10 mouse cellular contexts compared by ENCODE assay signal in the genomic region with DNA sequence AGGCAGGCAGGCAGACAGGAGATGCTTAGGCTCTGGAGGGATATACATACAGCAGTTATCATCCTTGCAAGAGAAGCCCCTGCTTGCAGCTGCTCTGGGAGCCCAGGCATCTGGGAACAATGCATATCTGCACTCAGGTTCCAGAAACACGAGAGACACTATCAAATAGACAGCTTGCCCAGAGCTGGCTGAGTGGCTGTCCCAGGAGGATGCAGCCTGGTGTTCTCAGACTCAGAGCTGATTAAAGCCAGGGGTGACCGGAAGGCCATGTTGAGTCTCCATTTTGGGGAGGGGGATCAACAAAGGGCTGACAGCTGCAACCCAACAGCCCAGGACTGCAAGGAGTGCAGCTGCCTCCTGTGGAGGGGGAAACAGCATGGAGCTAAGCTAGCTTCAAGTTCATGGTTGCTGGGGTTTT.
DNase-seq lines count a peak whose midpoint lies in the region; ATAC-seq lines count a peak whose summit lies in the region.
"Had no signal": no experiment of that assay in that cellular context is flagged by ENCODE, and none has a peak within 500 bp of the region (broad histone marks: within the 10 kb centered on the region; RNA-seq: fewer than 3 reads in every experiment).

No protein-coding gene starts in this region.

- DNase-seq in neural tube, embryonic 10.5 days (ENCODE audit: extremely low spot score, low spot score): peak; percentile 43
- peak; percentile 39 for DNase-seq in forelimb bud, embryonic 11.5 days (ENCODE audit: low read depth, low spot score)
- peak; percentile 89 for DNase-seq in midbrain, embryonic 11.5 days (ENCODE audit: low spot score, missing footprints)
- no peak for DNase-seq in thymus, postnatal 0 days (ENCODE audit: low spot score)
- DNase-seq in cerebellum, adult 9-10 months: no peak
- no peak for DNase-seq in urinary bladder, adult 18-20 months (ENCODE audit: low spot score in 2 of 2)
- DNase-seq in spleen, adult 18-20 months: no peak
- DNase-seq: liver, embryonic 13.5 days had no signal

- H3K27ac ChIP-seq in neural tube, embryonic 15.5 days (replicated peaks): no peak overlapping the region
- peak overlapping the region; percentile 25; the same call in 1 of the 2 replicates for H3K27ac ChIP-seq in midbrain, embryonic 11.5 days (ENCODE audit: low read depth, low read length)
- H3K27ac ChIP-seq: liver, embryonic 13.5 days had no signal

- H3K4me2 ChIP-seq in neural tube, embryonic 15.5 days: no peak overlapping the region
- H3K4me2 ChIP-seq in midbrain, embryonic 11.5 days: no peak overlapping the region
- H3K4me2 ChIP-seq: liver, embryonic 13.5 days had no signal

- no peak overlapping the region for H3K9ac ChIP-seq in neural tube, embryonic 15.5 days (replicated peaks)
- peak overlapping the region; percentile 9; the same call in 1 of the 2 replicates for H3K9ac ChIP-seq in midbrain, embryonic 11.5 days (ENCODE audit: low read length)
- H3K9ac ChIP-seq: liver, embryonic 13.5 days had no signal

- no peak for ATAC-seq in neural tube, embryonic 15.5 days (ENCODE audit: low FRiP score)
- ATAC-seq in midbrain, embryonic 11.5 days (ENCODE audit: low FRiP score): peak; percentile 77

- no peak overlapping the region for H3K4me3 ChIP-seq in neural tube, embryonic 15.5 days (replicated peaks)
- no peak overlapping the region for H3K4me3 ChIP-seq in midbrain, embryonic 11.5 days (ENCODE audit: low read depth, low read length)
- H3K4me3 ChIP-seq: liver, embryonic 13.5 days had no signal

- H3K27me3 ChIP-seq in neural tube, embryonic 15.5 days (replicated peaks): no peaks in the 10 kb centered on the region
- no peaks in the 10 kb centered on the region; the same call in 1 of the 2 replicates for H3K27me3 ChIP-seq in midbrain, embryonic 11.5 days (ENCODE audit: control insufficient read depth, insufficient read depth, low read length)
- H3K27me3 ChIP-seq: liver, embryonic 13.5 days had no signal

- 6% methylated on average over 2 of the region's 2 CpGs for WGBS in neural tube, embryonic 15.5 days
- WGBS in midbrain, embryonic 11.5 days: 14% methylated on average over 2 of the region's 2 CpGs

- H3K9me3 ChIP-seq in neural tube, embryonic 15.5 days (replicated peaks): no peaks in the 10 kb centered on the region
- H3K9me3 ChIP-seq in midbrain, embryonic 11.5 days (ENCODE audit: control insufficient read depth, low read length): no peaks in the 10 kb centered on the region
- H3K9me3 ChIP-seq: liver, embryonic 13.5 days had no signal

- H3K36me3 ChIP-seq in neural tube, embryonic 15.5 days: no peaks in the 10 kb centered on the region
- no peaks in the 10 kb centered on the region for H3K36me3 ChIP-seq in midbrain, embryonic 11.5 days (ENCODE audit: control insufficient read depth, insufficient read depth, low read length)
- H3K36me3 ChIP-seq: G1E; liver, embryonic 13.5 days had no signal

- peaks cover 21% of the 10 kb centered on the region for H3K4me1 ChIP-seq in neural tube, embryonic 15.5 days
- peaks cover 15% of the 10 kb centered on the region for H3K4me1 ChIP-seq in midbrain, embryonic 11.5 days (ENCODE audit: control insufficient read depth, insufficient read depth, low read length)
- H3K4me1 ChIP-seq: liver, embryonic 13.5 days had no signal

Comparison
In these comparisons a context has a peak if more than half of its experiments do, and no peak if none do; other contexts are left out.
1. DNase-seq: peak in neural tube, embryonic 10.5 days (single experiment), forelimb bud, embryonic 11.5 days (single experiment) and midbrain, embryonic 11.5 days (single experiment); none in thymus, postnatal 0 days (single experiment), cerebellum, adult 9-10 months (single experiment), urinary bladder, adult 18-20 months (0 of 2) and spleen, adult 18-20 months (0 of 2).